Mouse (Mus musculus) hindbrain, embryonic 13.5 days (tissue): ENCODE results near the gene Gm3411. TPM values are rescaled to one million over a fixed set of nuclear protein-coding genes. Genes with fewer than 3 reads are reported as not detected.
"Not testable (repeated sequence)": the region's sequence is repeated elsewhere in the genome, so short reads cannot be mapped to it uniquely, and the experiment has no call there.

Experiments
- ATAC-seq: fragments of 200-750 bp; cut with Nextera tagmentation; 2 replicates; pipeline ENCODE4 v1.8.0; 2017; ENCODE audit warnings: moderate TSS enrichment; ENCODE audit not compliant: low FRiP score
- H3K27ac ChIP-seq: fragments of 300-500 bp; sonication (generic); 2 replicates; pipeline ENCODE4 v1.5.1; 2015; ENCODE audit warnings: inconsistent platforms, mild to moderate bottlenecking, moderate library complexity
- H3K27me3 ChIP-seq: fragments of 300-500 bp; sonication (generic); 2 replicates; pipeline ENCODE4 v1.6.1; 2015; ENCODE audit warnings: mild to moderate bottlenecking, inconsistent platforms
- H3K36me3 ChIP-seq: fragments of 300-500 bp; sonication (generic); 2 replicates; pipeline ENCODE4 v1.6.1; 2015; ENCODE audit warnings: mild to moderate bottlenecking, inconsistent platforms
- H3K4me1 ChIP-seq: fragments of 300-500 bp; sonication (generic); replicated peaks from 2 replicates; pipeline ENCODE4 v1.6.1; 2015; ENCODE audit warnings: inconsistent platforms
- H3K4me2 ChIP-seq: fragments of 300-500 bp; sonication (generic); 2 replicates; pipeline ENCODE4 v1.6.1; 2015; ENCODE audit warnings: inconsistent platforms, mild to moderate bottlenecking, moderate library complexity
- H3K4me3 ChIP-seq: fragments of 300-500 bp; sonication (generic); 2 replicates; pipeline ENCODE4 v1.5.1; 2015; ENCODE audit warnings: mild to moderate bottlenecking, inconsistent platforms
- H3K9ac ChIP-seq: fragments of 300-500 bp; sonication (generic); 2 replicates; pipeline ENCODE4 v1.6.1; 2015; ENCODE audit warnings: mild to moderate bottlenecking, inconsistent platforms
- H3K9me3 ChIP-seq: fragments of 300-500 bp; sonication (generic); 2 replicates; pipeline ENCODE4 v1.6.1; 2016; ENCODE audit warnings: inconsistent platforms
- WGBS: fragments of 180-500 bp; shearing (Covaris S2); methylation state at CpG from one replicate; pipeline ENCODE4 v1.1.7; 2015; 5-methylcytosine and 5-hydroxymethylcytosine counted together
- polyA plus RNA-seq: library from polyadenylated mRNA; unstranded; fragments of >200 nt; fragmentation: Nextera tagmentation; extraction: Ambion mirVana; gene quantifications from 2 replicates; pipeline ENCODE4 v1.2.1, GENCODE M21; 2015

Gm3411 gene
- polyA plus RNA-seq: 6.8 and 7.6 TPM in 2 replicates

GRCm38 (mm10) chr14:6286931-6287715 lies at the start of gene Gm3411:
Gene Gm3411, minus strand, starts transcription at chr14:6287250.
- H3K9me3 ChIP-seq, H3K36me3 ChIP-seq, H3K27me3 ChIP-seq, H3K4me1 ChIP-seq, ATAC-seq: not testable (repeated sequence)
- Histone ChIP-seq H3K27ac (peak within 1 kb of the TSS; percentile 60; the same call in 1 of the 2 replicates), H3K4me3 (peak within 1 kb of the TSS; percentile 54), H3K4me2 (peak within 1 kb of the TSS; percentile 62), H3K9ac (peak within 1 kb of the TSS; percentile 79)
- 2% methylated on average over 38 of the region's 57 CpGs for WGBS

GRCm38 (mm10) chr14:6304743-6305142 lies 17.7 kb upstream of the Gm3411 start, which contains the start of gene Gm21103:
Gene Gm21103, minus strand, starts transcription at chr14:6304843.
- H3K4me3 ChIP-seq, H3K27ac ChIP-seq, H3K9ac ChIP-seq, H3K4me1 ChIP-seq, H3K36me3 ChIP-seq, H3K4me2 ChIP-seq, ATAC-seq, H3K9me3 ChIP-seq, H3K27me3 ChIP-seq: not testable (repeated sequence)
- 78% methylated on average over 2 of the region's 2 CpGs for WGBS

DNA sequence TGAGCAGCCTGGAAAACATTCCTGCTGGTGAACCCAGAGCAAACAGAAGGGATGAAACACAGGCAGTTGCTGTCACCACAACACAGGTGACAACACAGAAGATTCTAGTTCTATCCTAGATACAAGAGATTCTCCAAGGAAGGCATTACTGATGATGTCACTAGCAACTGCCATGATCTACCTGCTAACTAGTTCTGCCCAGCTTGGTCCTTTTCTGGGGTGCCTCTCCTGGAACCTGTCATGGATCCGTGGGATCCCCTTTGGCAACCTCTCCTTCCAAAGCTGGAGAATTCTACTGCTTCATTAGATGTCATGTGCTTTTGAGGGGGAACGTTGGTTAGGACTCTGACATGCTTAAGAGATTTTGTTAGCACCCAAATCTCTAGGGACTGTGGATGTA lies 67.9 kb downstream of the Gm3411 start, which contains the start of gene Gm21560:
Gene Gm21560 (minus strand): TSS at position 101 of the 400 bp plus-strand sequence.
- not testable (repeated sequence) for H3K27me3 ChIP-seq, H3K4me3 ChIP-seq, H3K36me3 ChIP-seq, H3K4me1 ChIP-seq, H3K4me2 ChIP-seq, H3K27ac ChIP-seq, H3K9ac ChIP-seq, ATAC-seq, H3K9me3 ChIP-seq
- 73% methylated on average over 2 of the region's 2 CpGs for WGBS

Other genes starting within 250 kb of the Gm3411 start
- not detected in 2 replicates for gene Gm6337, start 229.0 kb downstream of the Gm3411 start, polyA plus RNA-seq
- 2.9 and 4.1 TPM in 2 replicates for gene Gm8206, start 193.3 kb downstream of the Gm3411 start, polyA plus RNA-seq
- 5.2 and 5.6 TPM in 2 replicates for gene Gm3468, start 178.6 kb downstream of the Gm3411 start, polyA plus RNA-seq
- not detected in 2 replicates for gene Gm3476, start 161.4 kb downstream of the Gm3411 start, polyA plus RNA-seq
- not detected in 2 replicates for gene Gm21560, start 68.0 kb downstream of the Gm3411 start, polyA plus RNA-seq
- gene Gm21103, start 17.6 kb upstream of the Gm3411 start, polyA plus RNA-seq: not detected in 2 replicates
- gene Gm3618, start 56.4 kb upstream of the Gm3411 start, polyA plus RNA-seq: not detected in 2 replicates
- 0.25 TPM in 1 of 2 replicates, not detected in the other for gene Gm16440, start 103.1 kb upstream of the Gm3411 start, polyA plus RNA-seq
- 3.7 and 4.7 TPM in 2 replicates for gene Gm3591, start 125.2 kb upstream of the Gm3411 start, polyA plus RNA-seq
- not detected in 2 replicates for gene Gm3594, start 157.4 kb upstream of the Gm3411 start, polyA plus RNA-seq